Mouse (Mus musculus): ENCODE measurements around the gene Rnft2. TPM values are rescaled to one million over a fixed set of nuclear protein-coding genes. Genes with fewer than 3 reads are reported as not detected.

The Rnft2 gene
- polyA plus RNA-seq, 1 experiment from 2014 or later = 2.8 TPM

DNA sequence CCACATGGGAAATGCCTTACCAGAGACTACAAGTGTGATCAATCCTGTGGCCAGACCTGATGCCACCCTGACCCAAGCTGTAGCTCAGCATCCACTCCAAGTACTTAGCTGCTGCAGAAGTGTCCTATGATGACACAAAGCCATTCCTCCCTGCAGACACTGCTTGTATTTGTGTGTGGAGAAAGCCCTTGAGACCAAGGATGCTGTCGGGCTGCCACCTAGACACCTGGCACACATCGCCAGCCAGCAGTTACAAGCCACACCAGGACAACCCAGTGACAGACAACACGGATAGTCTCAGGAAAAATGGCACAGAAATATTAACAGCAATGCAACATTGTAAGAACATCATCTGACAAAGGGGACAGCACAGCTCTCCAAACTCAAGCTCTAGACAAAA is 99.5 kb downstream of the Rnft2 start:
- Histone ChIP-seq H3K36me3 (ENCODE audit: insufficient read depth, low read length) (peaks cover 23% of the 10 kb centered on the region), H3K4me2 (replicated peaks; ENCODE audit: low read depth, low read length) (no peak overlapping the region), H3K27me3 (ENCODE audit: insufficient read depth, low read length) (no peaks in the 10 kb centered on the region), H3K4me3 (ENCODE audit: low read length) (no peak overlapping the region), H3K4me1 (ENCODE audit: insufficient read depth, low read length) (peaks cover 17% of the 10 kb centered on the region), H3K9me3 (ENCODE audit: low read length) (no peaks in the 10 kb centered on the region), H3K9ac (replicated peaks; ENCODE audit: low read length) (no peak overlapping the region), H3K27ac (ENCODE audit: low read length) (no peak overlapping the region)
- no peak for ATAC-seq (ENCODE audit: low FRiP score, low TSS enrichment)
- 92% methylated on average over 3 of the region's 3 CpGs for WGBS

DNA sequence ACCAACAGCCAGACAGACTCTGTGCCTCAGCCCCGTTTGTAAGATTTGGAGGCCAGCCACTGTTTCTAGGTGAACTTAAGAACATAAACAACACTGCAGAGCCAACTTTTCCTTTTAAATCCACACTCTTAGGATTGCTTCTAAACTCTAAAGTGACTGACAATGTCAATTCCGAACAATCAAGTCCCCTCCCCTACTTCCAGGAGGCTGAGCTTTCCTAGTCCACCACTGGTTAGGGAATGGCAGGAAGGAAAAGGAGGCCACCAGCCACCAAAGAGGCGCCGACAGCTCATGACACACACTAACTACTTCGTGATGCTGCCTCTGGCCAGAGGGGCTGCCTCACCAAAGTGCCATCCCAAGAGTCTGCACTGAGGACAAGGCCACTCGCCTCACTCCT is 100.1 kb downstream of the Rnft2 start:
- Histone ChIP-seq H3K27me3 (ENCODE audit: insufficient read depth, low read length) (no peaks in the 10 kb centered on the region), H3K4me2 (replicated peaks; ENCODE audit: low read depth, low read length) (no peak overlapping the region), H3K9me3 (ENCODE audit: low read length) (no peaks in the 10 kb centered on the region), H3K4me1 (ENCODE audit: insufficient read depth, low read length) (peaks cover 17% of the 10 kb centered on the region), H3K4me3 (ENCODE audit: low read length) (no peak overlapping the region), H3K9ac (replicated peaks; ENCODE audit: low read length) (no peak overlapping the region), H3K36me3 (ENCODE audit: insufficient read depth, low read length) (peaks cover 23% of the 10 kb centered on the region), H3K27ac (ENCODE audit: low read length) (no peak overlapping the region)
- 75% methylated on average over 6 of the region's 6 CpGs for WGBS
- no peak for ATAC-seq (ENCODE audit: low FRiP score, low TSS enrichment)

DNA sequence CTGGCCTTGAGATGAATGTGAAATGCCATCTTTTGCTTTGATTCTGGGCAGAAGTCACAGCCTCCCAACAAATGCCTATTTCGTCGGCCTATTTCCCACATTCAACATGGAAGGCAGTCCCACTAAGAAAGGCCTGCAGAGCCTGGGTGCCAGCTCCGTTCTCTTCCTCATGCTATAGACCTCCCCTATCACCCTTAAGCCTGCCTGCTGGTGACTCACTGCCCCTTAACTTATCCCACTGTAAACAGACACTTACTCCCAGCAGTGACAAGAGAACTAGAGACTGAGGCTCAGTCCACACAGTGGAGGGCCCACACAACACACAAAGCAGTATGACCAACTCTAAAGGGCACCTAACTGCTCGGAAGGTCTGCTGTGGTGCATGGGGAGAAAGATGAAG is 100.6 kb downstream of the Rnft2 start:
- Histone ChIP-seq H3K27ac (ENCODE audit: low read length) (peak overlapping the region; percentile 29; the same call in 1 of the 2 replicates), H3K9ac (replicated peaks; ENCODE audit: low read length) (no peak overlapping the region), H3K4me3 (ENCODE audit: low read length) (no peak overlapping the region), H3K4me2 (replicated peaks; ENCODE audit: low read depth, low read length) (no peak overlapping the region), H3K36me3 (ENCODE audit: insufficient read depth, low read length) (peaks cover 23% of the 10 kb centered on the region), H3K9me3 (ENCODE audit: low read length) (no peaks in the 10 kb centered on the region), H3K4me1 (ENCODE audit: insufficient read depth, low read length) (peaks cover 17% of the 10 kb centered on the region), H3K27me3 (ENCODE audit: insufficient read depth, low read length) (no peaks in the 10 kb centered on the region)
- ATAC-seq (ENCODE audit: low FRiP score, low TSS enrichment) = no peak
- WGBS = 77% methylated on average over 4 of the region's 4 CpGs

DNA sequence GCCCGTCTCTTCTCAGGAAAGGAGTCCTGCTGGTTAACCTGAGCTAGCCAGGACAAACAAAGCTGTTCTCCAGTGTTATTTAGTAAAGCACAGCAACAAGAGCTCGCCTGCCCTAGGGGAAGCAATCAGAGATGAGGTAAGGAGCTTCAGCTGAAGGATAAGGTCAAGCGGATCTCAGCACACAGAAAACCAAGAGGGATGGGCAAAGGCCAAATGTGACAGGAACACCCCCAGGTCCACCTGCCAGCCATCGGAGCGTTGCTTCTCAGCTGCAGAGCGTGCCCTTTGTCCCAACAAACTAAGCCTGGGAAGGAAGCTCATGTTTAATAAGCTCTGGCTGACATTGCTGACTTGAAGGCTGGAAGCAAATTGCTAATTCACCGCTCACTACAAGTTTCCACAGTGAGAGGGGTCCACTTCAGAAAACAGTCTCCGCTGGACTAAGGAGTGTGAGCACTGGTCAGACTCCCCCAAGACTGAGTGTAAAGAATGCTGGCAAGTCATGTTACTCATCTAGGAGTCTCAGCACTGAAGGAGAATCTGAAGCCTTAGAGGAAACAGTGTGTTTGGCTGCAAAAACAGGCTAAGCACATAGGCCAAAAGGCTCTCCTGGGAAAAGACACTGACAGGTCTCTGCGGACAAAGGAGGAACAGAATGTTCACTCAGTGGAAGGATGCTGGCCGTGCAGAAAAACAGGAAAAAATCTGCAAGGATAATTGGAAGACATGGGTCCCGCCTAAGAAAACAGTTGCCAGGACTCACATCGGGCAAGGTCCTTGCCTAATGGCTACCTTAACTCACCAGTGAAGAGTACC is 101.5 kb downstream of the Rnft2 start:
- no peak overlapping the region for H3K9ac ChIP-seq (replicated peaks; ENCODE audit: low read length)
- peaks cover 17% of the 10 kb centered on the region for H3K4me1 ChIP-seq (ENCODE audit: insufficient read depth, low read length)
- 53% methylated on average over 12 of the region's 12 CpGs for WGBS
- no peaks in the 10 kb centered on the region for H3K9me3 ChIP-seq (ENCODE audit: low read length)
- no peak overlapping the region for H3K4me3 ChIP-seq (ENCODE audit: low read length)
- ATAC-seq (ENCODE audit: low FRiP score, low TSS enrichment) = no peak; the same call in 1 of the 2 replicates
- no peak overlapping the region for H3K4me2 ChIP-seq (replicated peaks; ENCODE audit: low read depth, low read length)
- H3K27me3 ChIP-seq (ENCODE audit: insufficient read depth, low read length) = no peaks in the 10 kb centered on the region
- H3K27ac ChIP-seq (ENCODE audit: low read length) = peak overlapping the region; percentile 55
- H3K36me3 ChIP-seq (ENCODE audit: insufficient read depth, low read length) = peaks cover 30% of the 10 kb centered on the region

DNA sequence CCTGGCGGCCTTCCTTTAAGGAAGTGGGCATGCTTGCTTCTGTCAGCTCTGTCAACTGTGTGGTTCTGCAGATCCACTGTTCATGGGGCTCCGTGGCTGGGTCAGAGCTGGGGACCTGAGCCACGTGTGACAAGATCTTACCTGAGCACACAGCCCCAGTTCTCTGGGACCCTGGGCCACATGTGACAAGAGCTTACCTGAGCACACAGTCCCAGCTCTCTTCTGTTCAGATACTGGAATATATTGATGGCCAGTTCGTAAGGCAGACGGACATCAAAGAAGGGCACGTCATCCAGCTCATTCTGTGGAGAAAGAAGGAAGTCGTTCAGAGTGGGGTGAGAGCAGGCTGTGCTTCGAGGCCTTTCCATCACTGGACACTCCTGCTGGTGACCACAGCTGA is 102.4 kb downstream of the Rnft2 start:
- H3K27ac ChIP-seq (ENCODE audit: low read length) = peak overlapping the region; percentile 55; the same call in 1 of the 2 replicates
- H3K4me1 ChIP-seq (ENCODE audit: insufficient read depth, low read length) = peaks cover 17% of the 10 kb centered on the region
- H3K4me3 ChIP-seq (ENCODE audit: low read length) = no peak overlapping the region
- 76% methylated on average over 8 of the region's 8 CpGs for WGBS
- no peaks in the 10 kb centered on the region for H3K9me3 ChIP-seq (ENCODE audit: low read length)
- peaks cover 35% of the 10 kb centered on the region for H3K36me3 ChIP-seq (ENCODE audit: insufficient read depth, low read length)
- H3K9ac ChIP-seq (replicated peaks; ENCODE audit: low read length) = no peak overlapping the region
- no peak for ATAC-seq (ENCODE audit: low FRiP score, low TSS enrichment)
- no peaks in the 10 kb centered on the region for H3K27me3 ChIP-seq (ENCODE audit: insufficient read depth, low read length)
- no peak overlapping the region for H3K4me2 ChIP-seq (replicated peaks; ENCODE audit: low read depth, low read length)

Other genes with a start within 250 kb of the Rnft2 start
- gene Tesc, start 217.4 kb downstream of the Rnft2 start, polyA plus RNA-seq (2015; fragmentation: Nextera tagmentation; extraction: Ambion mirVana) = 20.9 and 23.9 TPM in 2 replicates
- 26.3 and 30.9 TPM in 2 replicates for gene Fbxw8, start 89.7 kb downstream of the Rnft2 start, polyA plus RNA-seq (2015; fragmentation: Nextera tagmentation; extraction: Ambion mirVana)
- gene Hrk, start 80.5 kb downstream of the Rnft2 start, polyA plus RNA-seq (2015; fragmentation: Nextera tagmentation; extraction: Ambion mirVana) = 0.09 and 0.17 TPM in 2 replicates
- 10.6 and 10.7 TPM in 2 replicates for gene 2410131K14Rik, start 111 bp upstream of the Rnft2 start, polyA plus RNA-seq (2015; fragmentation: Nextera tagmentation; extraction: Ambion mirVana)